Mouse (Mus musculus): Measurements from ENCODE around the gene Fars2. TPM values are rescaled to one million over a fixed set of nuclear protein-coding genes. Genes with fewer than 3 reads are reported as not detected.

The Fars2 gene
- polyA plus RNA-seq, 1 experiment from 2014 or later, result 33.5 TPM

DNA sequence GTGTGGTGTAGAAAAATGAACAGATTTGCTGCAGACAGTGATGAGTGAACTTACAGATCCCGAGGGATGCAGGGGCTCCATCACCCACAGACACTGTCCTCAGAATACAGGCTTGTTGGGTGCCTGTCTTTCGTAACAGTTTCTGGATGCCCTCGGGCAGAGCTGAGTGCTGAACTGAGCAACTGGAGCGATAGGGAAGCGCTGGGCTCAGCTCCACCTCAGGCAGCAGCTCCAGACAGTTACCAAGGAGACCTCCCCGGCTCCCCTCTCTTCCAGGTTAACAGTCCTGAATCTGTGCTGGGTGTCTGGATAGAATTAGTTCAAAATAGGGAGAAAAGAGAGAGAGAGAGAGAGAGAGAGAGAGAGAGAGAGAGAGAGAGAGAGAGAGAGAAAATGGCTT, 433.5 kb downstream of the Fars2 start:
- no peaks in the 10 kb centered on the region for H3K27me3 ChIP-seq
- no peak for ATAC-seq (ENCODE audit: low FRiP score)
- H3K4me3 ChIP-seq, result no peak overlapping the region
- H3K4me1 ChIP-seq (replicated peaks), result peaks cover 11% of the 10 kb centered on the region
- H3K9me3 ChIP-seq, result no peaks in the 10 kb centered on the region
- no peak overlapping the region for H3K9ac ChIP-seq
- H3K4me2 ChIP-seq, result no peak overlapping the region
- 39% methylated on average over 6 of the region's 6 CpGs for WGBS
- no peak overlapping the region for H3K27ac ChIP-seq
- H3K36me3 ChIP-seq, result no peaks in the 10 kb centered on the region

- H3K9ac ChIP-seq, result no peak overlapping the region
- ATAC-seq (ENCODE audit: low FRiP score), result peak; percentile 51; the same call in 1 of the 2 replicates
- no peaks in the 10 kb centered on the region for H3K27me3 ChIP-seq
- H3K36me3 ChIP-seq, result no peaks in the 10 kb centered on the region
- H3K4me1 ChIP-seq (replicated peaks), result peaks cover 11% of the 10 kb centered on the region
- H3K9me3 ChIP-seq, result no peaks in the 10 kb centered on the region
- WGBS, result 80% methylated on average over 3 of the region's 3 CpGs
- H3K4me2 ChIP-seq, result no peak overlapping the region
- H3K4me3 ChIP-seq, result no peak overlapping the region
- no peak overlapping the region for H3K27ac ChIP-seq
Observed at GRCm38 (mm10) chr13:36552522-36553246, 435.5 kb downstream of the Fars2 start.

GRCm38 (mm10) chr13:36553247-36553642, 436.0 kb downstream of the Fars2 start:
- 74% methylated on average over 5 of the region's 5 CpGs for WGBS
- H3K27ac ChIP-seq, result no peak overlapping the region
- no peak for ATAC-seq (ENCODE audit: low FRiP score)

DNA sequence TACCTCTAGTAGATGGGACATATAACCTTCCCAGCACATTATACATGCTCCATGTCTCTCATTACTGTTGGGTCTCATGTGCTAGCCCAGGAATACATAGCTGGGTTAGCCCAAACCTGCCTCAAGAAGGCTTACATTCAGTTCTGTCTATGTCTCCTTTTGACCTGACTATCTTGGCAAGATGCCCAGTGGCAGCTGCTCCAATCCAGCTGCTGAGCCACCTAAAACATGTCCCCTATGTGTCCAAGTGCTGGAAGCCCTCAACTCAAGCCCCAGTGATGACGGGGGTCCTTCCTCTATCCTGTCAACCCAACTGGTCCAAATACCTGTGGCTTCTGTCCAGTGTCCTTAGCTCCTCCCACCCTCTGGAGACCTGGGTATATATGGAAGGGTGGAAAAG, 437.5 kb downstream of the Fars2 start:
- no peak overlapping the region for H3K9ac ChIP-seq
- peaks cover 11% of the 10 kb centered on the region for H3K4me1 ChIP-seq (replicated peaks)
- no peaks in the 10 kb centered on the region for H3K9me3 ChIP-seq
- H3K36me3 ChIP-seq, result no peaks in the 10 kb centered on the region
- no peaks in the 10 kb centered on the region for H3K27me3 ChIP-seq
- no peak for ATAC-seq (ENCODE audit: low FRiP score)
- no peak overlapping the region for H3K4me3 ChIP-seq
- WGBS, result 76% methylated on average over 1 of the region's 1 CpGs
- H3K4me2 ChIP-seq, result no peak overlapping the region
- no peak overlapping the region for H3K27ac ChIP-seq

More at GRCm38 (mm10) chr13:36553247-36553642, 436.0 kb downstream of the Fars2 start:
- Histone ChIP-seq H3K9ac (no peak overlapping the region), H3K9me3 (no peaks in the 10 kb centered on the region), H3K27me3 (no peaks in the 10 kb centered on the region), H3K4me2 (no peak overlapping the region), H3K4me3 (no peak overlapping the region), H3K4me1 (replicated peaks) (peaks cover 11% of the 10 kb centered on the region), H3K36me3 (no peaks in the 10 kb centered on the region)

GRCm38 (mm10) chr13:36562447-36563441, 445.5 kb downstream of the Fars2 start:
- peak overlapping the region; percentile 25; the same call in 1 of the 2 replicates for H3K4me2 ChIP-seq
- no peak overlapping the region for H3K9ac ChIP-seq

GRCm38 (mm10) chr13:36564764-36565315, 447.6 kb downstream of the Fars2 start:
- H3K4me2 ChIP-seq, result no peak overlapping the region
- no peaks in the 10 kb centered on the region for H3K9me3 ChIP-seq
- peak; percentile 43; the same call in 1 of the 2 replicates for ATAC-seq (ENCODE audit: low FRiP score)
- H3K4me3 ChIP-seq, result no peak overlapping the region
- H3K36me3 ChIP-seq, result no peaks in the 10 kb centered on the region
- H3K27me3 ChIP-seq, result no peaks in the 10 kb centered on the region
- H3K4me1 ChIP-seq (replicated peaks), result peaks cover 29% of the 10 kb centered on the region
- 6% methylated on average over 5 of the region's 6 CpGs for WGBS
- peak overlapping the region; percentile 84 for H3K27ac ChIP-seq
- no peak overlapping the region for H3K9ac ChIP-seq

More at GRCm38 (mm10) chr13:36562447-36563441, 445.5 kb downstream of the Fars2 start:
- H3K36me3 ChIP-seq, result no peaks in the 10 kb centered on the region
- peak; percentile 72 for ATAC-seq (ENCODE audit: low FRiP score)
- H3K4me3 ChIP-seq, result no peak overlapping the region
- no peaks in the 10 kb centered on the region for H3K9me3 ChIP-seq
- H3K27me3 ChIP-seq, result no peaks in the 10 kb centered on the region
- peaks cover 29% of the 10 kb centered on the region for H3K4me1 ChIP-seq (replicated peaks)
- 33% methylated on average over 16 of the region's 16 CpGs for WGBS
- peak overlapping the region; percentile 84 for H3K27ac ChIP-seq

GRCm38 (mm10) chr13:36576781-36577180, 459.6 kb downstream of the Fars2 start:
- no peak overlapping the region for H3K4me3 ChIP-seq

DNA sequence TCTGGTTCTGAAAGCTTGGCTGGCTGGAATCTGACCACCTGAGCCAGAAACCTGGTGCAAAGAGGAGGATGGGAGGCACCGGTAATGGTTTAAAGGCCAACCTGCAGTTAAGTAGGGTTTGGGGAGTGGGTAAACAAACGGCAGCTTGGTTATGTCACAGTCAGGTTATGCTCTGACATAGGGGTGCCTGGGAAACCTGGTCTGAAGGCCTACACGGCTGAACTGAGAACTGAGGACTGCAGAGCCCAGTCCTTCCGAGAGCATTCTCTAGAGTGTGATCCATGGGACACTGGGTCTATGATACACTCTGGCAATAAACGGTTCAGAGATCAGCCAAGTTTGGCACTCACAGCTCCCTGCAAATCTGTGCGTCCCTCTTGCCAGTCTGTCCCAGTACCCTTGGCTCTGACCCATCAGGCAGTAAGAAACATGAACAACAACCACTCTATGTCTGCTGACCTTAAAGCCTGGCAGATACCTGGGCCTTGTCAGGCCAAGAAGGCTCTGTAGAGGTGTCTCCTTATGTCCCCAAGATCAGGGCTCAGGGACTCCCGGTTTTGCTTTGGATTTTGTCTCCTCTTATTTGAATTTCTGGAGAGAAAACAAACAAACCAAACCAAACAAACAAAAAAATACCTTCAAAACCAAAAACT, 460.8 kb downstream of the Fars2 start:
- Histone ChIP-seq H3K9me3 (no peaks in the 10 kb centered on the region), H3K27ac (peak overlapping the region; percentile 40), H3K27me3 (0 out of 2 replicates have a peak, but pooled peaks cover 3% of the 10 kb centered on the region), H3K36me3 (no peaks in the 10 kb centered on the region), H3K9ac (no peak overlapping the region), H3K4me2 (peak overlapping the region; percentile 59; the same call in 1 of the 2 replicates), H3K4me3 (peak overlapping the region; percentile 44; the same call in 1 of the 2 replicates), H3K4me1 (replicated peaks) (peaks cover 30% of the 10 kb centered on the region)
- WGBS, result 63% methylated on average over 7 of the region's 7 CpGs
- peak; percentile 52 for ATAC-seq (ENCODE audit: low FRiP score)

More at GRCm38 (mm10) chr13:36576781-36577180, 459.6 kb downstream of the Fars2 start:
- H3K9me3 ChIP-seq, result no peaks in the 10 kb centered on the region
- H3K4me1 ChIP-seq (replicated peaks), result peaks cover 19% of the 10 kb centered on the region
- no peak overlapping the region for H3K9ac ChIP-seq
- WGBS, result 71% methylated on average over 4 of the region's 4 CpGs
- no peaks in the 10 kb centered on the region for H3K36me3 ChIP-seq
- ATAC-seq (ENCODE audit: low FRiP score), result no peak
- H3K27ac ChIP-seq, result no peak overlapping the region
- no peak overlapping the region for H3K4me2 ChIP-seq
- H3K27me3 ChIP-seq, result 0 out of 2 replicates have a peak, but pooled peaks cover 3% of the 10 kb centered on the region

GRCm38 (mm10) chr13:36578569-36579333, 461.5 kb downstream of the Fars2 start:
- ATAC-seq (ENCODE audit: low FRiP score), result peak; percentile 96
- 0 out of 2 replicates have a peak, but pooled peaks cover 3% of the 10 kb centered on the region for H3K27me3 ChIP-seq
- peak overlapping the region; percentile 77 for H3K9ac ChIP-seq
- no peaks in the 10 kb centered on the region for H3K36me3 ChIP-seq
- peaks cover 37% of the 10 kb centered on the region for H3K4me1 ChIP-seq (replicated peaks)
- WGBS, result 1% methylated on average over 41 of the region's 41 CpGs
- H3K4me2 ChIP-seq, result peak overlapping the region; percentile 59
- no peaks in the 10 kb centered on the region for H3K9me3 ChIP-seq
- H3K27ac ChIP-seq, result peak overlapping the region; percentile 87
- H3K4me3 ChIP-seq, result peak overlapping the region; percentile 44

GRCm38 (mm10) chr13:36582406-36583070, 465.3 kb downstream of the Fars2 start:
- Histone ChIP-seq H3K4me3 (no peak overlapping the region), H3K27ac (peak overlapping the region; percentile 85), H3K4me1 (replicated peaks) (peaks cover 45% of the 10 kb centered on the region), H3K36me3 (no peaks in the 10 kb centered on the region), H3K9me3 (0 out of 2 replicates have a peak, but pooled peaks cover 3% of the 10 kb centered on the region), H3K4me2 (peak overlapping the region; percentile 30), H3K27me3 (0 out of 2 replicates have a peak, but pooled peaks cover 3% of the 10 kb centered on the region), H3K9ac (peak overlapping the region; percentile 10; the same call in 1 of the 2 replicates)
- ATAC-seq (ENCODE audit: low FRiP score), result no peak
- 12% methylated on average over 10 of the region's 10 CpGs for WGBS

Measured in hindbrain, embryonic 13.5 days (tissue).